Comparison of ENCODE assay signal across 20 mouse cellular contexts in genomic region chr1:89474853-89475252, GRCm38 (mm10). TPM values are rescaled to one million over a fixed set of nuclear protein-coding genes. Genes with fewer than 3 reads are reported as not detected.
A peak's percentile ranks its signal among the peaks of the same experiment; 100 is the strongest.
DNase-seq lines count a peak whose midpoint lies in the region; ATAC-seq and TF ChIP-seq lines count a peak whose summit lies in the region.
"Had no signal": no experiment of that assay in that cellular context is flagged by ENCODE, and none has a peak within 500 bp of the region (broad histone marks: within the 10 kb centered on the region; RNA-seq: fewer than 3 reads in every experiment).

No protein-coding gene starts in this region.

- no peak for ATAC-seq in kidney, embryonic 14.5 days (ENCODE audit: low FRiP score, low TSS enrichment)
- ATAC-seq in intestine, embryonic 15.5 days = peak; percentile 66
- ATAC-seq: forebrain, embryonic 14.5 days; liver, postnatal 0 days; lung, postnatal 0 days had no signal

- DNase-seq in kidney, adult 2 months = peak; percentile 85
- DNase-seq in kidney, adult 8-10 months = peak; percentile 63 to 70
- no peak for DNase-seq in layer of hippocampus, postnatal 25 days (ENCODE audit: extremely low spot score in 1 of 2, low spot score in 1 of 2)
- no peak for DNase-seq in layer of hippocampus, postnatal 14 days (ENCODE audit: low spot score in 2 of 2)
- DNase-seq: adrenal gland, postnatal 14 days; cerebellum, adult 2 months; layer of hippocampus, postnatal 36 days; liver, postnatal 0 days; right cerebral cortex, adult 18-20 months; thymus, postnatal 25 days had no signal

- no peak overlapping the region for H3K9ac ChIP-seq in kidney, embryonic 14.5 days (ENCODE audit: low read depth, low read length)
- H3K9ac ChIP-seq in intestine, embryonic 15.5 days = no peak overlapping the region
- H3K9ac ChIP-seq: limb, embryonic 12.5 days; liver, postnatal 0 days; neural tube, embryonic 15.5 days had no signal

- H3K4me1 ChIP-seq in kidney, adult 2 months (ENCODE audit: control insufficient read depth, insufficient read depth, low read length) = peaks cover 65% of the 10 kb centered on the region
- peaks cover 16% of the 10 kb centered on the region; the same call in 1 of the 2 replicates for H3K4me1 ChIP-seq in kidney, embryonic 14.5 days (ENCODE audit: control insufficient read depth, insufficient read depth, low read length)
- peaks cover 55% of the 10 kb centered on the region for H3K4me1 ChIP-seq in intestine, embryonic 15.5 days (replicated peaks)
- peaks cover 57% of the 10 kb centered on the region for H3K4me1 ChIP-seq in small intestine, adult 2 months (ENCODE audit: control insufficient read depth, insufficient read depth, insufficient read length, low read length)

- H3K36me3 ChIP-seq in kidney, adult 2 months (ENCODE audit: control insufficient read depth, insufficient read depth, low read length) = no peaks in the 10 kb centered on the region
- no peaks in the 10 kb centered on the region for H3K36me3 ChIP-seq in kidney, embryonic 14.5 days (ENCODE audit: control insufficient read depth, insufficient read depth, low read length)
- no peaks in the 10 kb centered on the region for H3K36me3 ChIP-seq in intestine, embryonic 15.5 days
- no peaks in the 10 kb centered on the region for H3K36me3 ChIP-seq in small intestine, adult 2 months (ENCODE audit: control insufficient read depth, insufficient read depth, low read length)
- H3K36me3 ChIP-seq: heart, embryonic 10.5 days; limb, embryonic 12.5 days; neural tube, embryonic 15.5 days had no signal

- 42% methylated on average over 9 of the region's 9 CpGs for WGBS in kidney, adult 2 months
- WGBS in kidney, embryonic 14.5 days = 75% methylated on average over 9 of the region's 9 CpGs
- WGBS in intestine, embryonic 15.5 days = 53% methylated on average over 9 of the region's 9 CpGs
- 23% methylated on average over 9 of the region's 9 CpGs for WGBS in small intestine, adult 2 months

- H3K27me3 ChIP-seq in kidney, adult 2 months (replicated peaks; ENCODE audit: control insufficient read depth, insufficient read depth, low read length) = no peaks in the 10 kb centered on the region
- no peaks in the 10 kb centered on the region for H3K27me3 ChIP-seq in kidney, embryonic 14.5 days (ENCODE audit: control insufficient read depth, insufficient read depth, low read length)
- no peaks in the 10 kb centered on the region for H3K27me3 ChIP-seq in intestine, embryonic 15.5 days (replicated peaks)
- H3K27me3 ChIP-seq in small intestine, adult 2 months (ENCODE audit: control insufficient read depth, insufficient read depth, low read length) = no peaks in the 10 kb centered on the region
- H3K27me3 ChIP-seq: limb, embryonic 12.5 days; neural tube, embryonic 15.5 days had no signal

- H3K27ac ChIP-seq in kidney, adult 2 months (ENCODE audit: insufficient read depth, low read depth, low read length) = peak overlapping the region; percentile 81
- H3K27ac ChIP-seq in kidney, embryonic 14.5 days (ENCODE audit: low read depth, low read length) = no peak overlapping the region
- peak overlapping the region; percentile 45; the same call in 1 of the 2 replicates for H3K27ac ChIP-seq in intestine, embryonic 15.5 days
- H3K27ac ChIP-seq in small intestine, adult 2 months (ENCODE audit: insufficient read depth, low read depth, low read length) = peak overlapping the region; percentile 97
- H3K27ac ChIP-seq: heart, embryonic 10.5 days; limb, embryonic 12.5 days; macrophage; neural tube, embryonic 15.5 days had no signal

- TF ChIP-seq POLR2A in kidney, adult 2 months (IDR thresholded peaks at IDR 0.05; ENCODE audit: low read depth, low read length) = no peak
- peak; percentile 71; the same call in 1 of the 2 replicates for TF ChIP-seq POLR2A in small intestine, adult 2 months (IDR thresholded peaks at IDR 0.05; ENCODE audit: low read depth, low read length)

- H3K4me3 ChIP-seq in kidney, adult 2 months (ENCODE audit: insufficient read depth, low read depth, low read length) = peak overlapping the region; percentile 38; the same call in 1 of the 2 replicates
- H3K4me3 ChIP-seq in kidney, embryonic 14.5 days (ENCODE audit: low read length) = no peak overlapping the region
- H3K4me3 ChIP-seq in intestine, embryonic 15.5 days (replicated peaks) = no peak overlapping the region
- H3K4me3 ChIP-seq in small intestine, adult 2 months (ENCODE audit: low read depth, low read length) = peak overlapping the region; percentile 45
- H3K4me3 ChIP-seq: heart, embryonic 10.5 days; limb, embryonic 12.5 days; neural tube, embryonic 15.5 days had no signal

- no peaks in the 10 kb centered on the region for H3K9me3 ChIP-seq in kidney, embryonic 14.5 days (ENCODE audit: control insufficient read depth, low read length)
- no peaks in the 10 kb centered on the region for H3K9me3 ChIP-seq in intestine, embryonic 15.5 days
- H3K9me3 ChIP-seq: heart, embryonic 10.5 days; limb, embryonic 12.5 days; neural tube, embryonic 15.5 days had no signal

- no peak overlapping the region for H3K4me2 ChIP-seq in kidney, embryonic 14.5 days (replicated peaks; ENCODE audit: low read depth, low read length)
- H3K4me2 ChIP-seq in intestine, embryonic 15.5 days (replicated peaks) = peak overlapping the region; percentile 6; the same call in 1 of the 2 replicates
- H3K4me2 ChIP-seq: limb, embryonic 12.5 days; liver, embryonic 11.5 days; neural tube, embryonic 15.5 days had no signal

- no peak for TF ChIP-seq CTCF in kidney, adult 2 months (conservative IDR thresholded peaks at IDR 0.05; ENCODE audit: insufficient read depth, insufficient read length, low read depth, low read length)
- no peak for TF ChIP-seq CTCF in small intestine, adult 2 months (IDR thresholded peaks at IDR 0.05; ENCODE audit: extremely low read depth, insufficient read length, insufficient replicate concordance, low read depth, low read length)

RNA-seq across cellular contexts. Expression of gene Agap1, which starts 20.2 kb away (rescaled TPM):
- 29.3 and 31.6 TPM in 2 replicates for polyA plus RNA-seq in kidney, adult 2 months (2012; rRNA removed)
- 12.1 and 19.3 TPM in 2 replicates for polyA plus RNA-seq in kidney, embryonic 14.5 days (2014; fragmentation: Nextera tagmentation; extraction: Ambion mirVana)
- 9.4 and 10.9 TPM in 2 replicates for polyA plus RNA-seq in intestine, embryonic 15.5 days (2015; fragmentation: Nextera tagmentation; extraction: Ambion mirVana)
- polyA plus RNA-seq in small intestine, adult 2 months (2012; rRNA removed) = 10.5 and 27.8 TPM in 2 replicates
- total RNA-seq in layer of hippocampus, postnatal 25 days (2021) = 100 to 1,000 TPM; 255 to 275 TPM
- total RNA-seq in layer of hippocampus, postnatal 14 days (2021) = 100 to 1,000 TPM; 225 to 280 TPM

Comparison
In these comparisons a context has a peak if more than half of its experiments do, and no peak if none do; other contexts are left out.
1. H3K4me3 ChIP-seq: peak in kidney, adult 2 months (single experiment) and small intestine, adult 2 months (single experiment); none in kidney, embryonic 14.5 days (single experiment) and intestine, embryonic 15.5 days (single experiment).
2. DNase-seq: peak in kidney, adult 2 months (single experiment) and kidney, adult 8-10 months (2 of 2); none in layer of hippocampus, postnatal 25 days (0 of 2) and layer of hippocampus, postnatal 14 days (0 of 2).